Mouse (Mus musculus) T-helper 17 cell (primary cell): ENCODE results near the gene Sh3bgrl3.

Experiments used
- in situ Hi-C, 2 experiments: fragments of 300-600 bp; cut with MboI, MseI; formaldehyde crosslinking; loops; 1 replicate in 1 of 2; 2 replicates in 1 of 2; pipeline ENCODE4 v1.15.1; 2025; ENCODE audit warnings: high pct_unique_total_duplicates in 2 of 2

Sh3bgrl3 gene

GRCm38 (mm10) chr4:134114038-134114437, 14.6 kb downstream of the Sh3bgrl3 start:
- in situ Hi-C loops = no loop called here

- in situ Hi-C loops = no loop called here
Measured at GRCm38 (mm10) chr4:134113356-134113994, 15.1 kb downstream of the Sh3bgrl3 start.

GRCm38 (mm10) chr4:134112403-134112802, 16.2 kb downstream of the Sh3bgrl3 start:
- in situ Hi-C loops = no loop called here

GRCm38 (mm10) chr4:134110653-134111052, 17.9 kb downstream of the Sh3bgrl3 start:
- in situ Hi-C loops = no loop called here

- in situ Hi-C loops = no loop called here
Measured at GRCm38 (mm10) chr4:134108196-134108595, 20.4 kb downstream of the Sh3bgrl3 start.

GRCm38 (mm10) chr4:134107730-134108129, 20.9 kb downstream of the Sh3bgrl3 start:
- in situ Hi-C loops = no loop called here

- in situ Hi-C loops = no loop called here
Measured at GRCm38 (mm10) chr4:134106105-134106504, 22.5 kb downstream of the Sh3bgrl3 start.

- in situ Hi-C loops = no loop called here
Measured at GRCm38 (mm10) chr4:134102742-134103119, 25.9 kb downstream of the Sh3bgrl3 start.

- in situ Hi-C loops = no loop called here
Measured at GRCm38 (mm10) chr4:134101979-134102741, 26.4 kb downstream of the Sh3bgrl3 start, which contains the start of gene Ubxn11. TSS of gene Ubxn11 (plus strand) at chr4:134102570.

- in situ Hi-C loops = no loop called here
Measured at GRCm38 (mm10) chr4:134100245-134100644, 28.3 kb downstream of the Sh3bgrl3 start.

- in situ Hi-C loops = no loop called here
Measured at GRCm38 (mm10) chr4:134098628-134099027, 30.0 kb downstream of the Sh3bgrl3 start.

GRCm38 (mm10) chr4:134097015-134097608, 31.5 kb downstream of the Sh3bgrl3 start:
- in situ Hi-C loops = no loop called here

GRCm38 (mm10) chr4:134096120-134096519, 32.5 kb downstream of the Sh3bgrl3 start:
- in situ Hi-C loops = no loop called here

- in situ Hi-C loops = loop anchor here in 1 of 2 experiments (5.0 kb wide), 1 partner anchor 32 kb away; the partner anchor contains the start of gene Sh3bgrl3
Measured at GRCm38 (mm10) chr4:134094923-134095547, 33.6 kb downstream of the Sh3bgrl3 start, which contains the start of gene Cd52. TSS of gene Cd52 (minus strand) at chr4:134095082.

GRCm38 (mm10) chr4:134094004-134094564, 34.5 kb downstream of the Sh3bgrl3 start:
- in situ Hi-C loops = loop anchor here in 1 of 2 experiments (5.0 kb wide), 1 partner anchor 33 kb away; the partner anchor contains the start of gene Sh3bgrl3

- in situ Hi-C loops = loop anchor here in 1 of 2 experiments (5.0 kb wide), 1 partner anchor 35 kb away; the partner anchor contains the start of gene Sh3bgrl3
Measured at GRCm38 (mm10) chr4:134092382-134093288, 36.0 kb downstream of the Sh3bgrl3 start.

- in situ Hi-C loops = loop anchor here in 1 of 2 experiments (5.0 kb wide), 1 partner anchor 36 kb away; the partner anchor contains the start of gene Sh3bgrl3
Measured at GRCm38 (mm10) chr4:134091225-134091529, 37.4 kb downstream of the Sh3bgrl3 start.

GRCm38 (mm10) chr4:134090521-134091224, 37.9 kb downstream of the Sh3bgrl3 start:
- in situ Hi-C loops = loop anchor here in 1 of 2 experiments (5.0 kb wide), 1 partner anchor 37 kb away; the partner anchor contains the start of gene Sh3bgrl3

- in situ Hi-C loops = no loop called here
Measured at GRCm38 (mm10) chr4:134089029-134089428, 39.6 kb downstream of the Sh3bgrl3 start.

GRCm38 (mm10) chr4:134087412-134087811, 41.2 kb downstream of the Sh3bgrl3 start:
- in situ Hi-C loops = no loop called here
